Mouse (Mus musculus): Measurements from ENCODE around the gene Mki67.
"Not testable (repeated sequence)": the region's sequence is repeated elsewhere in the genome, so short reads cannot be mapped to it uniquely, and the experiment has no call there.

Mki67 gene

GRCm38 (mm10) chr7:135716445-135716877, 300 bp upstream of the Mki67 start:
- peak; percentile 95 for DNase-seq (ENCODE audit: low spot score)

- no peak for DNase-seq (ENCODE audit: low spot score)
These were observed 995 bp downstream of the Mki67 start for GRCm38 (mm10) chr7:135715166-135715565.

GRCm38 (mm10) chr7:135713326-135713725, 2.8 kb downstream of the Mki67 start:
- DNase-seq (ENCODE audit: low spot score): no peak

- DNase-seq (ENCODE audit: low spot score): no peak
These were observed 3.6 kb downstream of the Mki67 start for GRCm38 (mm10) chr7:135712534-135712933.

GRCm38 (mm10) chr7:135710702-135711101, 5.5 kb downstream of the Mki67 start:
- DNase-seq (ENCODE audit: low spot score): no peak

- DNase-seq (ENCODE audit: low spot score): no peak
These were observed 10.4 kb downstream of the Mki67 start for GRCm38 (mm10) chr7:135705753-135706152.

GRCm38 (mm10) chr7:135705083-135705482, 11.1 kb downstream of the Mki67 start:
- no peak for DNase-seq (ENCODE audit: low spot score)

GRCm38 (mm10) chr7:135704251-135704650, 11.9 kb downstream of the Mki67 start:
- DNase-seq (ENCODE audit: low spot score): no peak

- no peak for DNase-seq (ENCODE audit: low spot score)
These were observed 12.5 kb downstream of the Mki67 start for GRCm38 (mm10) chr7:135703600-135704148.

- DNase-seq (ENCODE audit: low spot score): peak; percentile 40
These were observed 16.8 kb downstream of the Mki67 start for GRCm38 (mm10) chr7:135699351-135699750.

- peak; percentile 31 for DNase-seq (ENCODE audit: low spot score)
These were observed 17.8 kb downstream of the Mki67 start for GRCm38 (mm10) chr7:135698362-135698761.

- DNase-seq (ENCODE audit: low spot score): peak; percentile 54
These were observed 19.0 kb downstream of the Mki67 start for GRCm38 (mm10) chr7:135697021-135697740.

GRCm38 (mm10) chr7:135696127-135696526, 20.0 kb downstream of the Mki67 start:
- no peak for DNase-seq (ENCODE audit: low spot score)

- no peak for DNase-seq (ENCODE audit: low spot score)
These were observed 21.4 kb downstream of the Mki67 start for GRCm38 (mm10) chr7:135694796-135695195.

- no peak for DNase-seq (ENCODE audit: low spot score)
These were observed 22.0 kb downstream of the Mki67 start for GRCm38 (mm10) chr7:135694130-135694529.

GRCm38 (mm10) chr7:135691941-135692340, 24.2 kb downstream of the Mki67 start:
- no peak for DNase-seq (ENCODE audit: low spot score)

GRCm38 (mm10) chr7:135689396-135689795, 26.8 kb downstream of the Mki67 start:
- DNase-seq (ENCODE audit: low spot score): no peak

- DNase-seq (ENCODE audit: low spot score): no peak
These were observed 31.2 kb downstream of the Mki67 start for GRCm38 (mm10) chr7:135684938-135685337.

GRCm38 (mm10) chr7:135684098-135684497, 32.1 kb downstream of the Mki67 start:
- not testable (repeated sequence) for DNase-seq (ENCODE audit: low spot score)

- DNase-seq (ENCODE audit: low spot score): peak; percentile 11
These were observed 35.8 kb downstream of the Mki67 start for GRCm38 (mm10) chr7:135680334-135680733.

- DNase-seq (ENCODE audit: low spot score): no peak
These were observed 39.4 kb downstream of the Mki67 start for GRCm38 (mm10) chr7:135676722-135677121.

- no peak for DNase-seq (ENCODE audit: low spot score)
These were observed 42.6 kb downstream of the Mki67 start for GRCm38 (mm10) chr7:135673576-135673975.

- DNase-seq (ENCODE audit: low spot score): peak; percentile 75
These were observed 47.1 kb downstream of the Mki67 start for GRCm38 (mm10) chr7:135668852-135669739.
